Mouse (Mus musculus) midbrain, postnatal 0 days (tissue): ENCODE data around the gene Spaca7. TPM values are rescaled to one million over a fixed set of nuclear protein-coding genes. Genes with fewer than 3 reads are reported as not detected.
"Not testable (repeated sequence)": the region's sequence is repeated elsewhere in the genome, so short reads cannot be mapped to it uniquely, and the experiment has no call there.

ENCODE experiments used
- ATAC-seq: fragments of 200-750 bp; cut with Nextera tagmentation; 2 replicates; pipeline ENCODE4 v1.8.0; 2017; ENCODE audit warnings: moderate number of reproducible peaks, mild to moderate bottlenecking, moderate TSS enrichment, moderate library complexity; ENCODE audit not compliant: low FRiP score
- DNase-seq: peaks from one replicate; pipeline ENCODE4 v3.0.0-alpha.2; 2015; ENCODE audit warnings: low spot score
- H3K27ac ChIP-seq: fragments of 300-500 bp; sonication (generic); 2 replicates; pipeline ENCODE4 v1.5.1; 2014; ENCODE audit warnings: low read depth, mild to moderate bottlenecking, low read length, mixed read lengths
- H3K27me3 ChIP-seq: fragments of 300-500 bp; sonication (generic); 2 replicates; pipeline ENCODE4 v1.6.1; 2014; ENCODE audit warnings: low read length, control low read depth, mixed read lengths; ENCODE audit not compliant: insufficient read depth
- H3K36me3 ChIP-seq: fragments of 300-500 bp; sonication (generic); 2 replicates; pipeline ENCODE4 v1.6.1; 2014; ENCODE audit warnings: low read length, control low read depth, mixed read lengths; ENCODE audit not compliant: insufficient read depth
- H3K4me1 ChIP-seq: fragments of 300-500 bp; sonication (generic); 2 replicates; pipeline ENCODE4 v1.6.1; 2014; ENCODE audit warnings: mild to moderate bottlenecking, control low read depth, antibody characterized with exemption, low read length, mixed read lengths; ENCODE audit not compliant: insufficient read depth
- H3K4me2 ChIP-seq: fragments of 300-500 bp; sonication (generic); 2 replicates; pipeline ENCODE4 v1.6.1; 2014; ENCODE audit warnings: low read depth, mild to moderate bottlenecking, low read length, mixed read lengths; ENCODE audit not compliant: poor library complexity, severe bottlenecking
- H3K4me3 ChIP-seq: fragments of 300-500 bp; sonication (generic); 2 replicates; pipeline ENCODE4 v1.5.1; 2014; ENCODE audit warnings: low read depth, mild to moderate bottlenecking, low read length, moderate library complexity
- H3K9ac ChIP-seq: fragments of 300-500 bp; sonication (generic); replicated peaks from 2 replicates; pipeline ENCODE4 v1.6.1; 2014; ENCODE audit warnings: mild to moderate bottlenecking, low read length, moderate library complexity, mixed read lengths; ENCODE audit not compliant: poor library complexity, severe bottlenecking
- H3K9me3 ChIP-seq: fragments of 300-500 bp; sonication (generic); 2 replicates; pipeline ENCODE4 v1.6.1; 2016; ENCODE audit warnings: low read length, control low read depth
- CTCF ChIP-seq: IDR thresholded peaks from 2 replicates; pipeline ENCODE4 v1.5.1; 2016; ENCODE audit warnings: antibody characterized with exemption, mild to moderate bottlenecking
- WGBS: fragments of 180-500 bp; shearing (Covaris S2); extraction: QIAGEN DNeasy Blood & Tissue Kit; methylation state at CpG from one replicate; pipeline ENCODE4 v1.1.7; 2014; 5-methylcytosine and 5-hydroxymethylcytosine counted together
- polyA plus RNA-seq: library from polyadenylated mRNA; unstranded; fragments of >200 nt; fragmentation: Nextera tagmentation; extraction: Ambion mirVana; gene quantifications from 2 replicates; pipeline ENCODE4 v1.2.1, GENCODE M21; 2015
- total RNA-seq: library from RNA; depleted of rRNA; stranded (reverse); fragments of >200 nt; gene quantifications from 2 replicates; pipeline ENCODE4 v1.2.3, GENCODE M21; 2014

Gene Spaca7
- total and polyA plus RNA-seq, 2 experiments from 2014 or later, result not detected

DNA sequence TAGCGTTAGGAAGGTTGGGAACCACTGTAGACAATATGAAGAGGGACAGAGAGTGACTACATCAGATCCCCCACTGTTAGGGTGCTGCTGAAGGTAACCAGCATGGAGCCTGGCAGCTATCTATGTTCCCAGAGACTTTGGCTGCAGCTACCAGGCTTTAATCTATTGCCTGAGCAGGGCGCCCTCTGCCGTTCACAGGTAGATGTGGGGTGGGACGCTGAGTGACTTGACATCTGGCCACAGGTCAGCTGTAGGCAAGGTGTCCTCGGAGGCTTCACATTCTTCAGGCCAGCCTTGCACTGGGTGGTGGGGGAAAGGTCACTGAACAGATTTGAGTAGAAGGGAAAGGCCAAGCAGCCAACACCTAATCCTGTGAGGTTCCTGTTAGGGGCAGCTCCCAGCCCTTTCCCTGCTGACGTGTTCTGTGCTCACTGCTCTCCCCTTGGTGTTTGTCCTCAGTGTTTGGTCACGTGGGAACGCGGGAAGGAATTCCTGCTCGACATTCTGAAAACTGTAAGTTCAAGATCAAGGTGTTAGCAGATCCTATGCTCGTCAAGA, 11.3 kb upstream of the Spaca7 start:
- H3K9ac ChIP-seq, result no peak overlapping the region
- H3K4me1 ChIP-seq, result no peaks in the 10 kb centered on the region
- no peak overlapping the region for H3K4me3 ChIP-seq
- H3K27me3 ChIP-seq, result 0 out of 2 replicates have a peak, but pooled peaks cover 12% of the 10 kb centered on the region
- TF ChIP-seq CTCF, result peak; percentile 79
- DNase-seq, result peak; percentile 69
- no peak overlapping the region for H3K4me2 ChIP-seq
- ATAC-seq, result no peak
- WGBS, result 22% methylated on average over 11 of the region's 11 CpGs
- no peaks in the 10 kb centered on the region for H3K9me3 ChIP-seq
- H3K36me3 ChIP-seq, result no peaks in the 10 kb centered on the region
- no peak overlapping the region for H3K27ac ChIP-seq

- H3K36me3 ChIP-seq, result no peaks in the 10 kb centered on the region
- ATAC-seq, result peak; percentile 58
- 0% methylated on average over 4 of the region's 4 CpGs for WGBS
- H3K9me3 ChIP-seq, result no peaks in the 10 kb centered on the region
- 0 out of 2 replicates have a peak, but pooled peaks cover 15% of the 10 kb centered on the region for H3K27me3 ChIP-seq
- DNase-seq, result peak; percentile 89
- H3K9ac ChIP-seq, result no peak overlapping the region
- H3K4me1 ChIP-seq, result no peaks in the 10 kb centered on the region
- no peak overlapping the region for H3K27ac ChIP-seq
- no peak overlapping the region for H3K4me3 ChIP-seq
- H3K4me2 ChIP-seq, result no peak overlapping the region
- TF ChIP-seq CTCF, result peak; percentile 97
Observed at GRCm38 (mm10) chr8:12564307-12564706, 8.5 kb upstream of the Spaca7 start.

DNA sequence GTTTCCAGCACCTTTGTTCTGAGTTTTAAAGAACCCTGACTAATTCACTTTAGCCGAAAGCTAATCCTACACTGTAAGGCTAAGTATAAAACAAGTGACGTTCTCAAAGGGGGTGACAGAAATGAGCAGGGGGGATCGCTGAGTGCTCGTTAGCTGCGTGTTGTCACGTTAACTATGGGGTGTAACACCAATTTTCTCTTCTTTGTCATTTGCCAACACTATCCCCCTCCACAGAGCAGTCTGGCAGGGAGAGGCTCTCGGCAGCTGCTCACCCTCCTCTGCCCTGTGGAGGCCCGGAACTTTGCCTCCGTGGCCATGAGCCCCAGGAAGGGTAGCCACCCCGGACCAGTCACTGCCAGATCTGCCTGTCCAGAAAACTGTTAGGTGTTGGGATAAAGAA, 7.3 kb upstream of the Spaca7 start:
- no peak for DNase-seq
- Histone ChIP-seq H3K27me3 (0 out of 2 replicates have a peak, but pooled peaks cover 15% of the 10 kb centered on the region), H3K4me2 (no peak overlapping the region), H3K36me3 (no peaks in the 10 kb centered on the region), H3K9me3 (no peaks in the 10 kb centered on the region), H3K4me3 (no peak overlapping the region), H3K27ac (no peak overlapping the region), H3K4me1 (no peaks in the 10 kb centered on the region), H3K9ac (no peak overlapping the region)
- no peak for ATAC-seq
- 28% methylated on average over 10 of the region's 10 CpGs for WGBS
- TF ChIP-seq CTCF, result no peak

DNA sequence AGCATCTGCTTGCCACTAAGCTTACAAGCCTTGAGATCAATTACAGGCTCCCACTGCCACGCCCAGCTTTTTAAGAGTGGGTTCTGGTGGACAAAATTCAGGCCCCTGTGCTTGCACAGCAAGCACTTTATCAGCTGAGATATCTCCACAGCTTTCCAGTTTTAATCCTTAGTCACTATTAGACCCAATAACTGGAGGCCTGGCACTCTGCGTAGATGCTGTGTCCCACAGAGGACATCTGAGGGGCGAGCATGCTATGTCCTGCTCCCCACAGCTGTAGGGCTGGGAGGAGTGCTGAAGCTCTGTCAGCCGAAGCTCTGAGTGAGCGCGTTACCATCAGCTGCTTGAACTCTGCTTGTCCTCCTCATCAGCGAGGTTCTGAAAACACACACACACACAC, 6.3 kb upstream of the Spaca7 start:
- WGBS, result 69% methylated on average over 7 of the region's 7 CpGs
- Histone ChIP-seq H3K36me3 (no peaks in the 10 kb centered on the region), H3K4me2 (no peak overlapping the region), H3K9me3 (no peaks in the 10 kb centered on the region), H3K4me1 (no peaks in the 10 kb centered on the region), H3K27ac (no peak overlapping the region), H3K27me3 (0 out of 2 replicates have a peak, but pooled peaks cover 15% of the 10 kb centered on the region), H3K4me3 (no peak overlapping the region), H3K9ac (no peak overlapping the region)
- no peak for TF ChIP-seq CTCF
- ATAC-seq (no peak), DNase-seq (no peak)

DNA sequence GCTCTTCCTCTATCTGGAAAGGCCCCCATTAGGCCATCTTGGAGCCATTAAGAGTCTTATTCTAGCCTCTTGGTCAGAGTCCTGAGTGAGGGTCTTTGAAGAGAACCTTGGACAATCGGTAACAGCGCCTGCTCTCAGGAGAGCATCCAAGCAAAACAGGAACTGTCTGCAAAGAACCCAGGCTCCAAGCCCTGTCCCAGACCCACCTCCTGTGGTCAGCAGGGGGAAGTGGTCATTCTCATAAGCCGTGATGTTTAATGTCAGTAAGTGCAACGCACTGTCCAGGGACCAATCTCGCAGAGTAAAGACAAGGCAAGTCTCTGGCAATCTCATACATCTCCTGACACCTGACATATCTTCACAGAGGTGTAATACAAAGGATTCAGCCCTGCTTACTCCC, 3.2 kb downstream of the Spaca7 start:
- H3K4me1 ChIP-seq, result no peaks in the 10 kb centered on the region
- WGBS, result 39% methylated on average over 5 of the region's 5 CpGs
- no peak overlapping the region for H3K4me3 ChIP-seq
- H3K9me3 ChIP-seq, result no peaks in the 10 kb centered on the region
- no peak overlapping the region for H3K9ac ChIP-seq
- H3K4me2 ChIP-seq, result no peak overlapping the region
- no peak overlapping the region for H3K27ac ChIP-seq
- no peak for TF ChIP-seq CTCF
- H3K36me3 ChIP-seq, result no peaks in the 10 kb centered on the region
- DNase-seq (no peak), ATAC-seq (no peak)
- H3K27me3 ChIP-seq, result no peaks in the 10 kb centered on the region

- no peak overlapping the region for H3K4me2 ChIP-seq
- no peaks in the 10 kb centered on the region for H3K27me3 ChIP-seq
- no peaks in the 10 kb centered on the region for H3K4me1 ChIP-seq
- no peak overlapping the region for H3K9ac ChIP-seq
- DNase-seq (no peak), ATAC-seq (no peak)
- H3K4me3 ChIP-seq, result no peak overlapping the region
- 18% methylated on average over 6 of the region's 6 CpGs for WGBS
- no peaks in the 10 kb centered on the region for H3K9me3 ChIP-seq
- H3K36me3 ChIP-seq, result no peaks in the 10 kb centered on the region
- TF ChIP-seq CTCF, result no peak
- no peak overlapping the region for H3K27ac ChIP-seq
Observed at GRCm38 (mm10) chr8:12576739-12577138, 3.9 kb downstream of the Spaca7 start.

- H3K27ac ChIP-seq, H3K4me1 ChIP-seq, H3K36me3 ChIP-seq, ATAC-seq, DNase-seq, H3K9ac ChIP-seq, H3K9me3 ChIP-seq, H3K4me2 ChIP-seq, H3K27me3 ChIP-seq, H3K4me3 ChIP-seq: not testable (repeated sequence)
- 62% methylated on average over 19 of the region's 19 CpGs for WGBS
Observed at GRCm38 (mm10) chr8:12579339-12579999, 6.6 kb downstream of the Spaca7 start.
